Mouse (Mus musculus) thymus, postnatal 25 days (tissue): ENCODE results near the gene Nmrk2.
A peak's percentile ranks its signal among the peaks of the same experiment; 100 is the strongest.
"Not testable (repeated sequence)": the region's sequence is repeated elsewhere in the genome, so short reads cannot be mapped to it uniquely, and the experiment has no call there.

Experiments used
- DNase-seq: peaks from one replicate; pipeline ENCODE4 v3.0.0; 2022

Gene Nmrk2

GRCm38 (mm10) chr10:81182336-81183333, 19.2 kb downstream of the Nmrk2 start, which contains the start of gene Dapk3:
TSS of gene Dapk3 (plus strand) at chr10:81183005.
- peak; percentile 94 for DNase-seq

DNA sequence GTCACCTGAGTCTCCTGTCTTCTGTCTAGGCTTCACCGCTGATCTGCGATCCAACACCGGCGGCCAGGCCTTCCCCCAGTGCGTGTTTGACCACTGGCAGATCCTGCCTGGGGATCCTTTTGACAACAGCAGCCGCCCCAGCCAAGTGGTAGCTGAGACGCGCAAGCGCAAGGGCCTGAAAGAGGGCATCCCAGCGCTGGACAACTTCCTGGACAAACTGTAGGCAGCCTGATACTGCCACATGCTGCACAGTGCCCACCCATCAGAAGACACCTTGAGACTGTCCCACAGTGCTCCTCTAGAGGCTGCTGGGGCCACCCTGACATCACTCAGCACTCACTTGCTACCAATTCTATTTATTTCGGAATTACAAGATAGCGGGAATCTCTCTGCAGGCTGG, 20.0 kb downstream of the Nmrk2 start:
- DNase-seq = not testable (repeated sequence)

DNA sequence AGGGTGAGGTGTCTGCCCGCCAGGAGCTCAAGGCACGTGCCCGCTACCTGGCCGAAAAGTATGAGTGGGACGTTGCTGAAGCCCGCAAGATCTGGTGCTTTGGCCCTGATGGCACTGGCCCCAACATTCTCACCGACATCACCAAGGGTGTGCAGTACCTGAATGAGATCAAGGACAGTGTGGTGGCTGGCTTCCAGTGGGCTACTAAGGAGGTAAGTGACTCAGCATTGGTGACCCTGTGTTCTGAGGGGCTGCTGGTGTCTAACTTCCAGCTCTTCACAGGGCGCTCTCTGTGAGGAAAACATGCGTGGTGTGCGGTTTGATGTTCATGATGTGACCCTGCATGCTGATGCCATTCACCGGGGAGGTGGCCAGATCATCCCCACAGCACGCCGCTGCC, 20.9 kb downstream of the Nmrk2 start:
- no peak for DNase-seq

DNA sequence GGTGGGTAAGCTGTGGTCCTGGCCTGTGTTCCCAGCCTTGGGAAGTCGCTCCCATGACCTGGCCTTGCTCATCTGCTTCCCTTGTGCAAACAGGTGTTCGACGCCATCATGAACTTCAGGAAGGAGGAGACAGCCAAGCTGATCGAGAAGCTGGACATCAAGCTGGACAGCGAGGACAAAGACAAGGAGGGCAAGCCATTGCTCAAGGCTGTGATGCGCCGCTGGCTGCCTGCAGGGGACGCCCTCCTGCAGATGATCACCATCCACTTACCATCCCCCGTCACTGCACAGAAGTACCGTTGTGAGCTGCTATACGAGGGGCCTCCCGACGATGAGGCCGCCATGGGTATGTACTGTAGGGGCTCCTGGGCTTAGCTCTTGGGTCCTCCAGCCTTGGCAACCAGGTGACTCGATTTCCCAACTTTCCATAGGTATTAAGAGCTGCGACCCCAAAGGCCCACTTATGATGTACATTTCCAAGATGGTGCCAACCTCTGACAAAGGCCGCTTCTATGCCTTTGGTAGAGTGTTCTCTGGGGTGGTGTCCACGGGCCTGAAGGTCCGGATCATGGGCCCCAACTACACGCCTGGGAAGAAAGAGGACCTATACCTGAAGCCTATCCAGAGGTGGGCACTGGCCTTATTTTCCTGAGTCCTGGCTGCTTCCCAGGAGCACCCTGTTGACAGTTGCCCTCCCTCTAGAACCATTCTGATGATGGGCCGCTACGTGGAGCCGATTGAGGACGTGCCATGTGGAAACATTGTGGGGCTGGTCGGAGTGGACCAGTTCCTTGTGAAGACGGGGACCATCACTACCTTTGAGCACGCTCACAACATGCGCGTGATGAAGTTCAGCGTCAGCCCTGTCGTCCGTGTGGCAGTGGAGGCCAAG, 22.2 kb downstream of the Nmrk2 start:
- no peak for DNase-seq

GRCm38 (mm10) chr10:81178927-81179326, 22.9 kb downstream of the Nmrk2 start:
- DNase-seq = no peak

- DNase-seq = no peak
Observed at GRCm38 (mm10) chr10:81177958-81178712, 23.7 kb downstream of the Nmrk2 start.

DNA sequence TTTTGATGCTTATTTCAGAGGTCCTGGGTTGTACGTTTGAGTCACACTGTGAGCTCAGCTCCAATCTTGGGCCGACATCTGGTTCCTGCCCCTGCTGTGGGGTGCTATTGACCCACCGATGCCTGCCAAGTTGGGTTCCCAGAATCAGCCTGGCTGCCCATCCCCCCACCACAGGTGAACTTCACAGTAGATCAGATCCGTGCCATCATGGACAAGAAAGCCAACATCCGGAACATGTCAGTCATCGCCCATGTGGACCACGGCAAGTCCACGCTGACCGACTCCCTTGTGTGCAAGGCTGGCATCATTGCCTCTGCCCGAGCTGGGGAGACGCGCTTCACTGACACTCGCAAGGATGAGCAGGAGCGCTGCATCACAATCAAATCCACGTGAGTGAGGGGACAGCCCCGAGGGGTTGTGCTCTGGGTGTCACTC, 24.3 kb downstream of the Nmrk2 start:
- DNase-seq = no peak

GRCm38 (mm10) chr10:81176466-81177271, 25.2 kb downstream of the Nmrk2 start, which contains the start of gene Eef2:
TSS of gene Eef2 (plus strand) at chr10:81176631.
- peak; percentile 97 for DNase-seq

- no peak for DNase-seq
Observed at GRCm38 (mm10) chr10:81175936-81176465, 25.9 kb downstream of the Nmrk2 start.

DNA sequence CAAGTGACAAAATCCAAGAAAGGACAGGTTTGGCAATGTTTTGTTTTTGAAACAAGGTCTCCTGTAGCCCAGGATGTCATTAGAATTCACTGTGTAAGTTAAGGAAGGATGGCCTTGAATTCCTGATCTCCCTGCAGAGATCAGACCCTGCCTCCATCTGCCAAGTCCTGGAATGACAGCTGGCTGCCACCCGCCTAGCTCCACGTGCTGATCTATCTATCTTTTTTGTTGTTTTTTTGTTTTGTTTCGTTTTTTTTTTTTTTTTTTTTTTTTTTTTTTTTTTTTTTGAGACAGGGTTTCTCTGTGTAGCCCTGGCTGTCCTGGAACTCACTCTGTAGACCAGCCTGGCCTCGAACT, 26.5 kb downstream of the Nmrk2 start:
- not testable (repeated sequence) for DNase-seq

DNA sequence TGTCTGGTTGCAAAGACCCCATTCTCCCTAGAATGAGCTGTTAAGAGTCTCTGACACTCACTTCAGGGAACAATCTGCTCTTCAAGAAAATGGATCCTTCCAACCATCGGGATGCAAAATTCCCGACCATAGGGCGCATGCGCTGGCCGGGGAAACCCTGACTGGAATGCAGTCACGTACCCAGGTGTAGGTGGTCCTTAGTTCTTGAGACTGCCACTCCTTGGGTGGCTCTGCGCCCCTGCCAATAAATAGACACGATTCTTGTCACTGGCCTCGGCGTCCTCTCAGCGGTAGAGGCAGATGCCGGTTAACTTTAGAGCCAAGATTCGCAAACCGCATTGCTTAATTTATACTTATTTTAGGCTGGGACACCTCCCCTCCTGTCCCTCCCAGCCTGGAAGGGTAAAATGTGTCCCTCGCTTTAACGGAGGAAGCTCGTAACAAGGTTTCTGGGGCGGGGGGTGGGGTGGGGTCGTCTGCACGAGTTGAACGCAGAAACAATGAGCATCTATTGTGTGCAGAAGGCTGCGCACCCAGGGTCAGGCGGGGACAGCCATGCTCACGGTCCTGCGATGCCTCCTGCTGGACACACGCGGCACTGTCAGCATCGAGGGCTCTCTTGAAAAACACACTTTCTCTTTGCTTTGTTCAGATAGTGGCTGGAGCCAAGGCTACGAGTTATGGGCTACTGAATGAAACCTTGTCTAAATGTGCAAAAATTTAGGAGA, 27.1 kb downstream of the Nmrk2 start:
- DNase-seq = peak; percentile 96

GRCm38 (mm10) chr10:81173132-81173531, 28.7 kb downstream of the Nmrk2 start:
- DNase-seq = peak; percentile 88

- peak; percentile 64 for DNase-seq
Observed at GRCm38 (mm10) chr10:81169411-81169900, 32.4 kb downstream of the Nmrk2 start.

DNA sequence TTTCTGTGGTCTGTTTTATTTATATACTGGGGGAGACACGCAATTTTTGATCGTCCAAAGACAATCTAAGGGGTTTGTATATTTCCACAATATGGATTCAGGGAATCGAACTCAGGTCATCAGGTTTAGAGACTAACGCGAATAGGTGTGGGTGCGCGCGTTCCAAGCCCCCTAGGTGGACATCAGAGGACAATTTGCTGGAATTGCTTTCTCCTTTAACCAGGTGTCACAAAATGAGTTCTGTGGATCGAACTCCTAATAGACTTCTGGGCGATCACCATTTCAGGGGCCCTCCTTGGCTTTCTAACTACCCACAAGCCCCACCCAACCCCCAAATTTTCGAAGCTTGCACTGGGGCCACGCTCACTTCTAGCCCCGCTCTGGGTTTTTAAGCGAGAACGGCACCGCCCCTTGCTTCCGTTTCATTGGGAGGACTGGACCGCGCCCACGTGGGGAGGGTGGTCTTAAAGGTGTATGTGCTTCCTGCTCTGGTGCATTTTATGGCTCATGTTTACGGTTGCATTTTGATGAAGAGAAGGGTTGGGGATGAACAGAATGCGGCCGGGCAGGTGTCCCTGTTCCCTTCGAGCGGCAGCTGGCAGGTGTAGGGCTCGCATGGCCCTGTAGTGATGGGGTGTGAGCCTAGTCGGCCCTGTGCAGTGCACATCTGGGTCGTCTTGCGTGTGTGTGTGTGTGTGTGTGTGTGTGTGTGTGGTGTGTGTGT, 33.2 kb downstream of the Nmrk2 start:
- DNase-seq = peak; percentile 91

DNA sequence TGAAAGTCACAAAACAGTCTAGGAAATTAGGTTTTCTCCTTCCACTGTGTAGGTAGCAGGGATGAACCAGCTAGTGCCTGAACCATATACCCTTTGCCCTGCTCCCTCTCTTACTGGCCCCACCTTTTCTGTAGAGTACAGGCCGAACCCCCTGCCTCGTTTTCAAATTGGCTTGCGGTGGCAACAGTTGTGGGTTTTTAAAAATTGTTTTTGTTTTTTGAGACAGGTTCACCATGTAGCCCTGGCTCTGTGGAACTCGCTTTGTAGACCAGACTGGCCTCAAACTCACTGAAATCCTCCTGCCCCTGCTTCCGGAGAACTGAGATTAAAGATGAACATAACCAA, 33.8 kb downstream of the Nmrk2 start:
- no peak for DNase-seq

- peak; percentile 100 for DNase-seq
Observed at GRCm38 (mm10) chr10:81167200-81168086, 34.4 kb downstream of the Nmrk2 start, which contains the start of gene Pias4. TSS of gene Pias4 (minus strand) at chr10:81167923.

DNA sequence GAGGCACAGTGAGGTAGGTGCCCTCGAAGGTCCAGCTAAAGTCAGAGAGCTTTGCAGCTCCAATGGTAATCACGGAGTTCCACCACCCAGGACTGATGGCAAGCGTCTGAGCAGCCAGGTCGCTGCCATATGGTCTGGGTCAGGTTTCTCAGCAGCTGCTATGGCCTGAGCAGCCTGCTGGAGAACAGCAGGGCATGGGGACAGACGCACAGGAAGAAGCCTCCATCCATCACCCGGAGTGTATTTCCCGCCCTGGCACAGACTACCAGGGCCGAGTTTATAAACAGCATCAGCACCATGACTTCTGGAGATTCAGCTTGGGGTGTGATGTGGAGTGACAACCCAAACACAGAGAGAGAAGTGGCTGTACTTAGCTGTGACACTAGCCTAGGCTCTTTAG, 36.7 kb downstream of the Nmrk2 start:
- DNase-seq = no peak

DNA sequence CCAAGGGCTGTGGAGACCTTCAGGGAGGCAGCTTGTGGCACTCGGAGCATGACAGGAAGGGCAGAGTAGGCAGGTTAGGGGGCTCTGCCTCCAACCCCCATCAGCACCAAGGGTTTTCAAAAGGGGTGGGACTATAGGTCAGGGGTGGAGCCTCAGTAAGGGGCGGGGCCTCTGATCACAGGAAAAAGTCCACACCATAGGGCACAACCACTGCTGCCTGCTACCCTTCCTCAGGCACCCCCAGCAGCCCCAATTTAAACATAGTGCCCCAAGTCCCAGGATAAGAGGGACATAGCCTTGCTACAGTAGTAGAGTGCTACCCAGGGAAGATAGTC, 39.6 kb downstream of the Nmrk2 start:
- no peak for DNase-seq
